Mouse (Mus musculus) intestine, embryonic 16.5 days (tissue): ENCODE measurements around the gene Tfap2b. TPM values are rescaled to one million over a fixed set of nuclear protein-coding genes. Genes with fewer than 3 reads are reported as not detected.

ENCODE experiments used
- ATAC-seq: fragments of 200-750 bp; cut with Nextera tagmentation; 2 replicates; pipeline ENCODE4 v1.8.0; 2017; ENCODE audit warnings: moderate TSS enrichment, moderate library complexity
- H3K27ac ChIP-seq: fragments of 300-500 bp; sonication (generic); 2 replicates; pipeline ENCODE4 v1.5.1; 2014; ENCODE audit warnings: mild to moderate bottlenecking, low read length
- H3K27me3 ChIP-seq: fragments of 300-500 bp; sonication (generic); replicated peaks from 2 replicates; pipeline ENCODE4 v1.6.1; 2014; ENCODE audit warnings: low read length, control low read depth, mixed read lengths; ENCODE audit not compliant: control insufficient read depth, insufficient read depth
- H3K36me3 ChIP-seq: fragments of 300-500 bp; sonication (generic); 2 replicates; pipeline ENCODE4 v1.6.1; 2014; ENCODE audit warnings: low read length, control low read depth; ENCODE audit not compliant: control insufficient read depth, insufficient read depth
- H3K4me1 ChIP-seq: fragments of 300-500 bp; sonication (generic); 2 replicates; pipeline ENCODE4 v1.6.1; 2014; ENCODE audit warnings: low read length, control low read depth, mixed read lengths; ENCODE audit not compliant: control insufficient read depth, insufficient read depth
- H3K4me2 ChIP-seq: fragments of 300-500 bp; sonication (generic); 2 replicates; pipeline ENCODE4 v1.6.1; 2014; ENCODE audit warnings: low read depth, low read length, control low read depth
- H3K4me3 ChIP-seq: fragments of 300-500 bp; sonication (generic); 2 replicates; pipeline ENCODE4 v1.5.1; 2014; ENCODE audit warnings: mild to moderate bottlenecking, low read length
- H3K9ac ChIP-seq: fragments of 300-500 bp; sonication (generic); 2 replicates; pipeline ENCODE4 v1.6.1; 2014; ENCODE audit warnings: low read depth, low read length
- H3K9me3 ChIP-seq: fragments of 300-500 bp; sonication (generic); 2 replicates; pipeline ENCODE4 v1.6.1; 2016; ENCODE audit warnings: low read length, control low read depth; ENCODE audit not compliant: control insufficient read depth
- WGBS: fragments of 180-500 bp; shearing (Covaris S2); extraction: QIAGEN DNeasy Blood & Tissue Kit; methylation state at CpG from one replicate; pipeline ENCODE4 v1.1.7; 2014; 5-methylcytosine and 5-hydroxymethylcytosine counted together
- polyA plus RNA-seq: library from polyadenylated mRNA; unstranded; fragments of >200 nt; fragmentation: Nextera tagmentation; extraction: Ambion mirVana; gene quantifications from 2 replicates; pipeline ENCODE4 v1.2.1, GENCODE M21; 2015

The Tfap2b gene
- polyA plus RNA-seq = 0.22 TPM in 2 replicates

- Histone ChIP-seq H3K4me2 (peak within 1 kb of the TSS; percentile 50), H3K9me3 (no peaks in the 10 kb centered on the region), H3K27me3 (peaks cover 45% of the 10 kb centered on the region), H3K4me1 (peaks cover 4% of the 10 kb centered on the region; the same call in 1 of the 2 replicates), H3K27ac (no peak within 1 kb of the TSS), H3K4me3 (peak within 1 kb of the TSS; percentile 29), H3K9ac (no peak within 1 kb of the TSS), H3K36me3 (no peaks in the 10 kb centered on the region)
- 3% methylated on average over 26 of the region's 26 CpGs for WGBS
- ATAC-seq = no peak
These were observed at the start of gene Tfap2b for GRCm38 (mm10) chr1:19208641-19209358. Gene Tfap2b, plus strand, starts transcription at chr1:19208914.

- WGBS = 7% methylated on average over 4 of the region's 4 CpGs
- Histone ChIP-seq H3K4me3 (no peak overlapping the region), H3K4me2 (no peak overlapping the region), H3K36me3 (no peaks in the 10 kb centered on the region), H3K4me1 (no peaks in the 10 kb centered on the region), H3K9me3 (no peaks in the 10 kb centered on the region), H3K27me3 (no peaks in the 10 kb centered on the region), H3K9ac (no peak overlapping the region), H3K27ac (no peak overlapping the region)
- ATAC-seq = no peak
These were observed 29.8 kb upstream of the Tfap2b start for GRCm38 (mm10) chr1:19178742-19179397.

- no peak overlapping the region for H3K9ac ChIP-seq
- H3K4me2 ChIP-seq = peak overlapping the region; percentile 56
- peak overlapping the region; percentile 35 for H3K4me3 ChIP-seq
- peaks cover 4% of the 10 kb centered on the region; the same call in 1 of the 2 replicates for H3K4me1 ChIP-seq
- 3% methylated on average over 12 of the region's 12 CpGs for WGBS
- no peak for ATAC-seq
- H3K27ac ChIP-seq = no peak overlapping the region
- no peaks in the 10 kb centered on the region for H3K36me3 ChIP-seq
- H3K27me3 ChIP-seq = peaks cover 20% of the 10 kb centered on the region
- H3K9me3 ChIP-seq = no peaks in the 10 kb centered on the region
These were observed 3.1 kb upstream of the Tfap2b start for GRCm38 (mm10) chr1:19205649-19206048.

GRCm38 (mm10) chr1:19206194-19206593, 2.5 kb upstream of the Tfap2b start:
- Histone ChIP-seq H3K4me2 (no peak overlapping the region), H3K9ac (no peak overlapping the region), H3K4me3 (no peak overlapping the region), H3K36me3 (no peaks in the 10 kb centered on the region), H3K27ac (no peak overlapping the region), H3K27me3 (peaks cover 26% of the 10 kb centered on the region), H3K4me1 (peaks cover 4% of the 10 kb centered on the region; the same call in 1 of the 2 replicates), H3K9me3 (no peaks in the 10 kb centered on the region)
- ATAC-seq = no peak
- WGBS = 1% methylated on average over 7 of the region's 7 CpGs

- Histone ChIP-seq H3K36me3 (no peaks in the 10 kb centered on the region), H3K27me3 (peaks cover 37% of the 10 kb centered on the region), H3K9me3 (no peaks in the 10 kb centered on the region), H3K4me2 (no peak overlapping the region), H3K9ac (no peak overlapping the region), H3K4me1 (peaks cover 4% of the 10 kb centered on the region; the same call in 1 of the 2 replicates), H3K4me3 (no peak overlapping the region), H3K27ac (no peak overlapping the region)
- 8% methylated on average over 4 of the region's 4 CpGs for WGBS
- no peak for ATAC-seq
These were observed 1.1 kb upstream of the Tfap2b start for GRCm38 (mm10) chr1:19207611-19208010.

GRCm38 (mm10) chr1:19209359-19209745, 638 bp downstream of the Tfap2b start:
- no peak overlapping the region for H3K27ac ChIP-seq
- no peak overlapping the region; the same call in 1 of the 2 replicates for H3K4me2 ChIP-seq
- no peaks in the 10 kb centered on the region for H3K36me3 ChIP-seq
- no peak overlapping the region for H3K9ac ChIP-seq
- H3K27me3 ChIP-seq = peaks cover 50% of the 10 kb centered on the region
- ATAC-seq = no peak
- H3K4me1 ChIP-seq = peaks cover 4% of the 10 kb centered on the region; the same call in 1 of the 2 replicates
- H3K9me3 ChIP-seq = no peaks in the 10 kb centered on the region
- under 1% methylated on average over 10 of the region's 10 CpGs for WGBS
- no peak overlapping the region for H3K4me3 ChIP-seq

- Histone ChIP-seq H3K9ac (no peak overlapping the region), H3K4me2 (peak overlapping the region; percentile 50), H3K9me3 (no peaks in the 10 kb centered on the region), H3K4me1 (peaks cover 4% of the 10 kb centered on the region; the same call in 1 of the 2 replicates), H3K27ac (no peak overlapping the region), H3K27me3 (peaks cover 54% of the 10 kb centered on the region), H3K36me3 (no peaks in the 10 kb centered on the region), H3K4me3 (peak overlapping the region; percentile 29)
- no peak for ATAC-seq
- WGBS = 1% methylated on average over 31 of the region's 31 CpGs
These were observed 1.1 kb downstream of the Tfap2b start for GRCm38 (mm10) chr1:19209776-19210175.

- H3K9ac ChIP-seq = no peak overlapping the region
- no peak overlapping the region for H3K27ac ChIP-seq
- 0 out of 2 replicates have a peak, but pooled peaks have one; percentile 48 for ATAC-seq
These were observed 1.7 kb downstream of the Tfap2b start for GRCm38 (mm10) chr1:19210215-19211032.

GRCm38 (mm10) chr1:19211033-19211405, 2.3 kb downstream of the Tfap2b start:
- Histone ChIP-seq H3K4me1 (peaks cover 4% of the 10 kb centered on the region; the same call in 1 of the 2 replicates), H3K4me3 (no peak overlapping the region), H3K9me3 (no peaks in the 10 kb centered on the region), H3K27me3 (peaks cover 63% of the 10 kb centered on the region), H3K27ac (no peak overlapping the region), H3K36me3 (no peaks in the 10 kb centered on the region), H3K9ac (no peak overlapping the region), H3K4me2 (no peak overlapping the region)
- no peak for ATAC-seq
- 3% methylated on average over 8 of the region's 8 CpGs for WGBS

More at GRCm38 (mm10) chr1:19210215-19211032, 1.7 kb downstream of the Tfap2b start:
- peaks cover 4% of the 10 kb centered on the region; the same call in 1 of the 2 replicates for H3K4me1 ChIP-seq
- peak overlapping the region; percentile 50 for H3K4me2 ChIP-seq
- H3K36me3 ChIP-seq = no peaks in the 10 kb centered on the region
- WGBS = 2% methylated on average over 30 of the region's 30 CpGs
- H3K9me3 ChIP-seq = no peaks in the 10 kb centered on the region
- peak overlapping the region; percentile 29 for H3K4me3 ChIP-seq
- H3K27me3 ChIP-seq = peaks cover 60% of the 10 kb centered on the region
